Mouse (Mus musculus): ENCODE measurements around the gene Esp34. TPM values are rescaled to one million over a fixed set of nuclear protein-coding genes. Genes with fewer than 3 reads are reported as not detected.

Gene Esp34
- total RNA-seq (2015; ENCODE audit: low replicate concordance) (not detected in 2 replicates), total RNA-seq (2017; ENCODE audit: low replicate concordance) (not detected in 2 replicates)

DNA sequence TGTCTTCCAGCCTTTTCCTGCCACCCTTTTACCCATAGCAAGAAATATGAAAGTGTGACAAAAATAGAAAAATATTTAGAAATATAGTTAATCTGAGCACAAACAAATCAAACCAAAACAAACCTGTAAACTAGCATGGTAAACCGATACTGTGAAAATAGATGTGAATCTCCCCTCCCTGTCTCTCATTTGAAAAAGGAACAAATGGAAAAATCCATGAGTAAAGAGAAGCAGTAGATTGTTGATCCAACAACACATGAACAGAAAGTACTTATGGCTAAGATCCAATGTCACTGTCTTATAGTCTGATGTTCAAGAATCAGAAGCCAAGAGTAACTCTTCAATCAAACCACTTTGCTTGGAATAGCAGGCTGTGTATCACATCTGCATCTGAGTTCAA, at the start of gene Esp34:
TSS of gene Esp34 (plus strand) at position 301 of the 400 bp plus-strand sequence.
- no peak for ATAC-seq (replicated peaks; ENCODE audit: low FRiP score, poor library complexity, severe bottlenecking)

DNA sequence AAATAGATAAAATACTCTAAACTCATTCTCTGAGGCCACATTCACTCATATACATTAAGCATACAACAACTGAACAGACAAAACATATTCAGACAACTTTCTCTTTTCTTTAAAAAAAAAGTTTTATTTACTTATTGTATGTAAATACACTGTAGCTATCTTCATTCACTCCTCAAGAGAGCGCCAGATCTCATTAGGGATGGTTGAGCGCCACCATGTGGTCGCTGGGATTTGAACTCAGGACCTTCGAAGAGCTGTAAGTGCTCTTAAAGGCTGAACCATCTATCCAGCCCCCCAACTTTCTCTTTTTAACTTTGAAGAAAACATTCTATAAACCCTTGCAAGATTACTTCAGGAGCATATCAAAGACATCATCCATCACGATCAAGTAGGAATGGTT, 8.5 kb downstream of the Esp34 start:
- ATAC-seq (replicated peaks; ENCODE audit: low FRiP score, poor library complexity, severe bottlenecking): no peak

Other genes starting within 250 kb of the Esp34 start
- not detected in 2 replicates for gene Olfr137, start 246.6 kb upstream of the Esp34 start, total RNA-seq (2015; ENCODE audit: low replicate concordance)
- gene Olfr137, start 246.6 kb upstream of the Esp34 start, total RNA-seq (2017; ENCODE audit: low replicate concordance): not detected in 2 replicates
- gene Olfr136, start 224.4 kb upstream of the Esp34 start, total RNA-seq (2015; ENCODE audit: low replicate concordance): not detected in 2 replicates
- not detected in 2 replicates for gene Olfr136, start 224.4 kb upstream of the Esp34 start, total RNA-seq (2017; ENCODE audit: low replicate concordance)
- gene Esp36, start 134.0 kb upstream of the Esp34 start, total RNA-seq (2015; ENCODE audit: low replicate concordance): not detected in 2 replicates
- not detected in 2 replicates for gene Esp36, start 134.0 kb upstream of the Esp34 start, total RNA-seq (2017; ENCODE audit: low replicate concordance)
- not detected in 2 replicates for gene Esp31, start 85.3 kb downstream of the Esp34 start, total RNA-seq (2015; ENCODE audit: low replicate concordance)
- gene Esp31, start 85.3 kb downstream of the Esp34 start, total RNA-seq (2017; ENCODE audit: low replicate concordance): not detected in 2 replicates